Mouse (Mus musculus) hematopoietic stem cell, adult 5-6 weeks (primary cell): ENCODE results near the gene Slc25a33. TPM values are rescaled to one million over a fixed set of nuclear protein-coding genes. Genes with fewer than 3 reads are reported as not detected.
"Not testable (repeated sequence)": the region's sequence is repeated elsewhere in the genome, so short reads cannot be mapped to it uniquely, and the experiment has no call there.

ENCODE experiments used
- ATAC-seq, 2 experiments: fragments of 125-278 bp in 1 of 2; replicated peaks in 1 of 2; 2 replicates each; pipeline ENCODE4 v1.8.0; 2016 to 2017; ENCODE audit warnings: inconsistent platforms in 2 of 2, mild to moderate bottlenecking in 2 of 2, moderate number of reproducible peaks in 2 of 2, low read depth in 1 of 2, moderate TSS enrichment in 1 of 2; ENCODE audit not compliant: low FRiP score in 2 of 2, poor library complexity in 2 of 2, severe bottlenecking in 2 of 2, insufficient read depth in 1 of 2, low TSS enrichment in 1 of 2
- total RNA-seq: library from RNA; stranded (forward); fragments of 172-1452, 232-1000 nt; gene quantifications from 2 replicates; pipeline ENCODE4 v1.2.3, GENCODE M21; 2017

Slc25a33 gene
- total RNA-seq, 1 experiment from 2014 or later = 11.2 TPM

GRCm38 (mm10) chr4:149775760-149776362 lies 1.8 kb upstream of the Slc25a33 start:
- ATAC-seq = no peak

GRCm38 (mm10) chr4:149775330-149775729 lies 1.3 kb upstream of the Slc25a33 start:
- ATAC-seq = no peak

GRCm38 (mm10) chr4:149773408-149774093 lies 526 bp downstream of the Slc25a33 start:
- ATAC-seq = peak; percentile 34 to 35; a peak in 3 of 4 replicates

GRCm38 (mm10) chr4:149772394-149772793 lies 1.7 kb downstream of the Slc25a33 start:
- no peak for ATAC-seq

- no peak for ATAC-seq
These were observed 8.9 kb downstream of the Slc25a33 start for GRCm38 (mm10) chr4:149765201-149765600.

- no peak for ATAC-seq
These were observed 10.7 kb downstream of the Slc25a33 start for GRCm38 (mm10) chr4:149763335-149763734.

GRCm38 (mm10) chr4:149759517-149759916 lies 14.6 kb downstream of the Slc25a33 start:
- no peak for ATAC-seq

GRCm38 (mm10) chr4:149758423-149758822 lies 15.7 kb downstream of the Slc25a33 start:
- no peak for ATAC-seq

GRCm38 (mm10) chr4:149756546-149756945 lies 17.5 kb downstream of the Slc25a33 start:
- ATAC-seq = not testable (repeated sequence)

- ATAC-seq = no peak
These were observed 21.2 kb downstream of the Slc25a33 start for GRCm38 (mm10) chr4:149752836-149753235.

- peak; percentile 46 to 75; a peak in 3 of 4 replicates for ATAC-seq
These were observed 21.8 kb downstream of the Slc25a33 start for GRCm38 (mm10) chr4:149752124-149752799.

GRCm38 (mm10) chr4:149750671-149751070 lies 23.4 kb downstream of the Slc25a33 start:
- ATAC-seq = no peak

GRCm38 (mm10) chr4:149749663-149750015 lies 24.4 kb downstream of the Slc25a33 start:
- ATAC-seq = not testable (repeated sequence)

- no peak for ATAC-seq
These were observed 24.9 kb downstream of the Slc25a33 start for GRCm38 (mm10) chr4:149749003-149749662.

GRCm38 (mm10) chr4:149744119-149744518 lies 30.0 kb downstream of the Slc25a33 start:
- no peak for ATAC-seq

GRCm38 (mm10) chr4:149742011-149742530 lies 32.0 kb downstream of the Slc25a33 start:
- ATAC-seq = no peak

- no peak for ATAC-seq
These were observed 33.8 kb downstream of the Slc25a33 start for GRCm38 (mm10) chr4:149740301-149740700.

- ATAC-seq = no peak
These were observed 34.6 kb downstream of the Slc25a33 start for GRCm38 (mm10) chr4:149739478-149739877.
